Mouse (Mus musculus): ENCODE measurements at regions not wholly inside any gene's neighbourhood (a gene's known extent, or its start where the extent isn't known, plus 50 kb on each side); places are given as distances from the start of the nearest gene placed in this dataset.
A peak's percentile ranks its signal among the peaks of the same experiment; 100 is the strongest.

GRCm38 (mm10) chrX:86490309-86490708 is 185.4 kb upstream of the Mageb4 start:
- peak; percentile 6 for DNase-seq (ENCODE audit: extremely low spot score, low read depth, low spot score)

Data from hindlimb bud, embryonic 11.5 days (tissue).